Mouse (Mus musculus) forebrain, embryonic 11.5 days (tissue): Measurements from ENCODE around the gene Apoc4. TPM values are rescaled to one million over a fixed set of nuclear protein-coding genes. Genes with fewer than 3 reads are reported as not detected.

Experiments used
- ATAC-seq: fragments of 200-750 bp; cut with Nextera tagmentation; replicated peaks from 2 replicates; pipeline ENCODE4 v1.8.0; 2017; ENCODE audit warnings: moderate TSS enrichment; ENCODE audit not compliant: low FRiP score
- DNase-seq: peaks from one replicate; pipeline ENCODE4 v3.0.0-alpha.2; 2017; ENCODE audit warnings: low spot score
- H3K27ac ChIP-seq: fragments of 300-500 bp; sonication (generic); 2 replicates; pipeline ENCODE4 v1.5.1; 2014; ENCODE audit warnings: low read depth, low read length
- H3K27me3 ChIP-seq: fragments of 300-500 bp; sonication (generic); 2 replicates; pipeline ENCODE4 v1.6.1; 2014; ENCODE audit warnings: mild to moderate bottlenecking, low read length, mixed read lengths; ENCODE audit not compliant: control insufficient read depth, insufficient read depth
- H3K36me3 ChIP-seq: fragments of 300-500 bp; sonication (generic); 2 replicates; pipeline ENCODE4 v1.6.1; 2014; ENCODE audit warnings: mild to moderate bottlenecking, low read length, moderate library complexity, mixed read lengths; ENCODE audit not compliant: control insufficient read depth, insufficient read depth
- H3K4me1 ChIP-seq: fragments of 300-500 bp; sonication (generic); replicated peaks from 2 replicates; pipeline ENCODE4 v1.6.1; 2014; ENCODE audit warnings: low read length, mixed read lengths; ENCODE audit not compliant: control insufficient read depth, insufficient read depth
- H3K4me2 ChIP-seq: fragments of 300-500 bp; sonication (generic); 2 replicates; pipeline ENCODE4 v1.6.1; 2014; ENCODE audit warnings: low read depth, mild to moderate bottlenecking, low read length, moderate library complexity, mixed read lengths; ENCODE audit not compliant: severe bottlenecking
- H3K4me3 ChIP-seq: fragments of 300-500 bp; sonication (generic); 2 replicates; pipeline ENCODE4 v1.5.1; 2014; ENCODE audit warnings: low read depth, low read length
- H3K9ac ChIP-seq: fragments of 300-500 bp; sonication (generic); 2 replicates; pipeline ENCODE4 v1.6.1; 2014; ENCODE audit warnings: low read length
- H3K9me3 ChIP-seq: fragments of 300-500 bp; sonication (generic); 2 replicates; pipeline ENCODE4 v1.6.1; 2016; ENCODE audit warnings: low read length, mixed read lengths; ENCODE audit not compliant: control insufficient read depth
- WGBS: fragments of 180-500 bp; shearing (Covaris S2); extraction: QIAGEN DNeasy Blood & Tissue Kit; methylation state at CpG from one replicate; pipeline ENCODE4 v1.1.7; 2014; 5-methylcytosine and 5-hydroxymethylcytosine counted together
- polyA plus RNA-seq: library from polyadenylated mRNA; unstranded; fragments of >200 nt; fragmentation: Nextera tagmentation; extraction: Ambion mirVana; gene quantifications from 2 replicates; pipeline ENCODE4 v1.2.1, GENCODE M21; 2014

Gene Apoc4
- polyA plus RNA-seq, 1 experiment from 2014 or later: not detected

- H3K4me3 ChIP-seq: no peak overlapping the region
- no peak for DNase-seq
- H3K4me1 ChIP-seq: peaks cover 6% of the 10 kb centered on the region; the same call in 1 of the 2 replicates
- no peaks in the 10 kb centered on the region; the same call in 1 of the 2 replicates for H3K36me3 ChIP-seq
- no peaks in the 10 kb centered on the region for H3K27me3 ChIP-seq
- H3K9me3 ChIP-seq: no peaks in the 10 kb centered on the region; the same call in 1 of the 2 replicates
- WGBS: 93% methylated on average over 34 of the region's 34 CpGs
- H3K27ac ChIP-seq: no peak overlapping the region
- H3K4me2 ChIP-seq: no peak overlapping the region
- H3K9ac ChIP-seq: no peak overlapping the region
- no peak for ATAC-seq
Measured at GRCm38 (mm10) chr7:19696336-19696873, 15.1 kb upstream of the Apoc4 start.

GRCm38 (mm10) chr7:19695881-19696280, 14.6 kb upstream of the Apoc4 start:
- H3K4me2 ChIP-seq: no peak overlapping the region
- WGBS: 91% methylated on average over 6 of the region's 6 CpGs
- H3K9me3 ChIP-seq: no peaks in the 10 kb centered on the region; the same call in 1 of the 2 replicates
- H3K4me1 ChIP-seq: peaks cover 5% of the 10 kb centered on the region; the same call in 1 of the 2 replicates
- H3K36me3 ChIP-seq: no peaks in the 10 kb centered on the region; the same call in 1 of the 2 replicates
- no peak overlapping the region for H3K4me3 ChIP-seq
- no peaks in the 10 kb centered on the region for H3K27me3 ChIP-seq
- no peak for DNase-seq
- no peak overlapping the region for H3K27ac ChIP-seq
- H3K9ac ChIP-seq: no peak overlapping the region
- ATAC-seq: no peak

GRCm38 (mm10) chr7:19695213-19695594, 13.9 kb upstream of the Apoc4 start:
- Histone ChIP-seq H3K27me3 (no peaks in the 10 kb centered on the region), H3K9ac (no peak overlapping the region), H3K27ac (no peak overlapping the region), H3K4me2 (no peak overlapping the region), H3K4me1 (peaks cover 5% of the 10 kb centered on the region; the same call in 1 of the 2 replicates), H3K4me3 (no peak overlapping the region), H3K36me3 (no peaks in the 10 kb centered on the region; the same call in 1 of the 2 replicates), H3K9me3 (no peaks in the 10 kb centered on the region; the same call in 1 of the 2 replicates)
- DNase-seq (no peak), ATAC-seq (no peak)
- 60% methylated on average over 8 of the region's 8 CpGs for WGBS

- no peak overlapping the region for H3K4me3 ChIP-seq
- no peaks in the 10 kb centered on the region for H3K27me3 ChIP-seq
- peaks cover 5% of the 10 kb centered on the region; the same call in 1 of the 2 replicates for H3K4me1 ChIP-seq
- ATAC-seq: no peak
- no peak overlapping the region for H3K9ac ChIP-seq
- H3K27ac ChIP-seq: no peak overlapping the region
- no peak overlapping the region for H3K4me2 ChIP-seq
- no peak for DNase-seq
- H3K9me3 ChIP-seq: no peaks in the 10 kb centered on the region; the same call in 1 of the 2 replicates
- 87% methylated on average over 10 of the region's 10 CpGs for WGBS
- no peaks in the 10 kb centered on the region; the same call in 1 of the 2 replicates for H3K36me3 ChIP-seq
Measured at GRCm38 (mm10) chr7:19694336-19695212, 13.3 kb upstream of the Apoc4 start.

- Histone ChIP-seq H3K4me3 (no peak overlapping the region), H3K27me3 (no peaks in the 10 kb centered on the region), H3K4me2 (no peak overlapping the region), H3K36me3 (no peaks in the 10 kb centered on the region; the same call in 1 of the 2 replicates), H3K4me1 (0 out of 2 replicates have a peak, but pooled peaks cover 4% of the 10 kb centered on the region), H3K9ac (no peak overlapping the region), H3K27ac (no peak overlapping the region), H3K9me3 (no peaks in the 10 kb centered on the region; the same call in 1 of the 2 replicates)
- WGBS: 39% methylated on average over 10 of the region's 10 CpGs
- ATAC-seq (no peak), DNase-seq (no peak)
Measured at GRCm38 (mm10) chr7:19693421-19693820, 12.1 kb upstream of the Apoc4 start.

- 44% methylated on average over 28 of the region's 28 CpGs for WGBS
- Histone ChIP-seq H3K4me2 (no peak within 1 kb of the TSS), H3K27me3 (no peaks in the 10 kb centered on the region), H3K4me1 (no peaks in the 10 kb centered on the region), H3K4me3 (no peak within 1 kb of the TSS), H3K36me3 (no peaks in the 10 kb centered on the region; the same call in 1 of the 2 replicates), H3K9ac (no peak within 1 kb of the TSS), H3K27ac (no peak within 1 kb of the TSS), H3K9me3 (no peaks in the 10 kb centered on the region; the same call in 1 of the 2 replicates)
- no peak for DNase-seq
- ATAC-seq: no peak
Measured at GRCm38 (mm10) chr7:19691873-19692865, 10.9 kb upstream of the Apoc4 start, which contains the start of gene Apoc1. Gene Apoc1 (minus strand): TSS chr7:19692660.

- Histone ChIP-seq H3K4me2 (no peak overlapping the region), H3K9me3 (no peaks in the 10 kb centered on the region), H3K9ac (no peak overlapping the region), H3K4me1 (no peaks in the 10 kb centered on the region), H3K27ac (no peak overlapping the region), H3K27me3 (no peaks in the 10 kb centered on the region), H3K36me3 (no peaks in the 10 kb centered on the region; the same call in 1 of the 2 replicates), H3K4me3 (no peak overlapping the region)
- 84% methylated on average over 6 of the region's 6 CpGs for WGBS
- ATAC-seq: no peak
- no peak for DNase-seq
Measured at GRCm38 (mm10) chr7:19691434-19691833, 10.2 kb upstream of the Apoc4 start.

- Histone ChIP-seq H3K27ac (no peak overlapping the region), H3K9me3 (no peaks in the 10 kb centered on the region), H3K4me2 (no peak overlapping the region), H3K4me1 (no peaks in the 10 kb centered on the region), H3K36me3 (no peaks in the 10 kb centered on the region), H3K9ac (no peak overlapping the region), H3K4me3 (no peak overlapping the region), H3K27me3 (no peaks in the 10 kb centered on the region)
- 89% methylated on average over 4 of the region's 4 CpGs for WGBS
- DNase-seq (no peak), ATAC-seq (no peak)
Measured at GRCm38 (mm10) chr7:19690845-19691244, 9.6 kb upstream of the Apoc4 start.
